Mouse (Mus musculus): ENCODE measurements around the gene Smarce1. TPM values are rescaled to one million over a fixed set of nuclear protein-coding genes. Genes with fewer than 3 reads are reported as not detected.

Smarce1 gene
- total and polyA plus RNA-seq, 3 experiments, result 149 to 464 (median 246) TPM

- Histone ChIP-seq H3K36me3 (replicated peaks in 1 of 2; ENCODE audit: control insufficient read depth in 1 of 2, insufficient read depth in 1 of 2, low read length in 1 of 2) (peaks cover 7 to 17% of the 10 kb centered on the region in 2 experiments), H3K4me3 (replicated peaks in 1 of 3; ENCODE audit: low read depth in 2 of 3, low read length in 2 of 3, poor library complexity in 1 of 3) (peak within 1 kb of the TSS; percentile 65 to 84 (median 78)), H3K27me3 (replicated peaks) (no peaks in the 10 kb centered on the region), H3K4me1 (ENCODE audit: control insufficient read depth in 1 of 2, insufficient read depth in 2 of 2) (peaks cover 17 to 31% of the 10 kb centered on the region in 2 experiments), H3K9me3 (replicated peaks; ENCODE audit: low read length) (no peaks in the 10 kb centered on the region), H3K9ac (ENCODE audit: insufficient read depth, low read depth) (peak within 1 kb of the TSS; percentile 75), H3K27ac (ENCODE audit: insufficient read depth, low read depth) (peak within 1 kb of the TSS; percentile 78), H3K4me2 (ENCODE audit: insufficient read depth, low read depth, poor library complexity, severe bottlenecking) (peak within 1 kb of the TSS; percentile 65; the same call in 1 of the 2 replicates), H3K79me2 (replicated peaks; ENCODE audit: control insufficient read depth, extremely low read depth, insufficient read depth, poor library complexity, severe bottlenecking) (peaks cover 6% of the 10 kb centered on the region; the same call in 1 of the 2 replicates)
- TF ChIP-seq SIN3A (IDR thresholded peaks at IDR 0.05; ENCODE audit: low read length) (no peak; the same call in none of the 2 replicates), POLR2A (IDR thresholded peaks at IDR 0.05; ENCODE audit: low read depth, low read length) (peak; percentile 81), MEF2A (IDR thresholded peaks at IDR 0.05; ENCODE audit: borderline replicate concordance, low read depth, low read length) (peak; percentile 73; the same call in 1 of the 2 replicates), EP300 (IDR thresholded peaks at IDR 0.05; ENCODE audit: low read length) (peak; percentile 59; the same call in 1 of the 2 replicates), ELF1 (IDR thresholded peaks at IDR 0.05; ENCODE audit: low read depth, low read length) (peak; percentile 80), JUND (conservative IDR thresholded peaks at IDR 0.05; ENCODE audit: low read depth, low read length) (0 out of 2 replicates have a peak, but pooled peaks have one; percentile 3), MYC (IDR thresholded peaks at IDR 0.05; ENCODE audit: low read depth, low read length) (no peak; the same call in 1 of the 2 replicates), JUN (IDR thresholded peaks at IDR 0.05; ENCODE audit: insufficient read depth, low read depth, low read length) (0 out of 2 replicates have a peak, but pooled peaks have one; percentile 1), MXI1 (IDR thresholded peaks at IDR 0.05; ENCODE audit: low read depth, low read length) (peak; percentile 47; the same call in 1 of the 2 replicates), NRF1 (IDR thresholded peaks at IDR 0.05; ENCODE audit: low read depth, low read length) (0 out of 2 replicates have a peak, but pooled peaks have one; percentile 6), BHLHE40 (IDR thresholded peaks at IDR 0.05; ENCODE audit: low read depth, low read length) (peak; percentile 74), CHD2 (IDR thresholded peaks at IDR 0.05; ENCODE audit: low read length) (peak; percentile 87), TCF12 (IDR thresholded peaks at IDR 0.05; ENCODE audit: low read depth, low read length) (peak; percentile 63; the same call in 1 of the 2 replicates), ETS1 (conservative IDR thresholded peaks at IDR 0.05; ENCODE audit: low read depth, low read length) (peak; percentile 93), MAX (IDR thresholded peaks at IDR 0.05; ENCODE audit: low read length) (no peak), TBP (conservative IDR thresholded peaks at IDR 0.05; ENCODE audit: low read depth, low read length) (peak; percentile 55; the same call in 1 of the 2 replicates), IRF4 (IDR thresholded peaks at IDR 0.05; ENCODE audit: low read depth, low read length) (peak; percentile 76), MAFK (IDR thresholded peaks at IDR 0.05; ENCODE audit: insufficient replicate concordance, low read length) (0 out of 2 replicates have a peak, but pooled peaks have one; percentile 26), POLR2AphosphoS2 (IDR thresholded peaks at IDR 0.05; ENCODE audit: low read depth, low read length) (no peak), NELFE (IDR thresholded peaks at IDR 0.05; ENCODE audit: low read depth, low read length) (peak; percentile 75), RAD21 (IDR thresholded peaks at IDR 0.05; ENCODE audit: low read depth, low read length) (no peak)
- in situ Hi-C loops (cut with MboI; ENCODE audit: low pct_ligation_motif_present, low pct_unique_long_range_greater_than_20kb, low sequenced_read_pairs), result loop anchor here (5.0 to 10.0 kb wide), 2 partner anchors 47 to 89 kb away; partner anchors contain the start of gene Ccr7
- peak; percentile 96 for DNase-seq (ENCODE audit: extremely low read depth)
- dilution Hi-C loops (cut with MboI; ENCODE audit: extremely low pct_ligation_motif_present, extremely low pct_unique_long_range_greater_than_20kb, low sequenced_read_pairs), result no loop called here
Measured at GRCm38 (mm10) chr11:99243820-99244374, 13.1 kb upstream of the Smarce1 start, which contains the start of gene Krt222. Krt222 (minus strand) TSS chr11:99244085.

Measured in CH12.LX (cell line).